In genomic region chr3:31107674-31108073, GRCm38 (mm10) we compare ENCODE assay signal across 12 mouse cellular contexts. TPM values are rescaled to one million over a fixed set of nuclear protein-coding genes. Genes with fewer than 3 reads are reported as not detected.
A peak's percentile ranks its signal among the peaks of the same experiment; 100 is the strongest.
DNase-seq lines count a peak whose midpoint lies in the region; ATAC-seq lines count a peak whose summit lies in the region.
"Had no signal": no experiment of that assay in that cellular context is flagged by ENCODE, and none has a peak within 500 bp of the region (broad histone marks: within the 10 kb centered on the region; RNA-seq: fewer than 3 reads in every experiment).

No protein-coding gene starts in this region.

- peak; percentile 39 for DNase-seq in adrenal gland, postnatal 10 days
- no peak for DNase-seq in adrenal gland, postnatal 25 days
- peak; percentile 49 to 64 for DNase-seq in heart, adult 18-20 months
- no peak for DNase-seq in midbrain, embryonic 10.5 days (ENCODE audit: low spot score)
- DNase-seq in kidney, postnatal 36 days: no peak
- DNase-seq: kidney, adult 9 months had no signal

- ATAC-seq in heart, embryonic 11.5 days (replicated peaks; ENCODE audit: insufficient number of reproducible peaks, low FRiP score, low TSS enrichment): no peak
- ATAC-seq in midbrain, embryonic 16.5 days: peak; percentile 5; the same call in 1 of the 2 replicates
- ATAC-seq in neural tube, embryonic 15.5 days (ENCODE audit: low FRiP score): peak; percentile 12; the same call in 1 of the 2 replicates

- H3K4me1 ChIP-seq in heart, embryonic 11.5 days (ENCODE audit: control insufficient read depth, insufficient read depth, low read length): peaks cover 2% of the 10 kb centered on the region
- H3K4me1 ChIP-seq in midbrain, embryonic 16.5 days (ENCODE audit: control insufficient read depth, insufficient read depth, low read length): peaks cover 13% of the 10 kb centered on the region
- peaks cover 17% of the 10 kb centered on the region for H3K4me1 ChIP-seq in midbrain, embryonic 10.5 days
- peaks cover 29% of the 10 kb centered on the region for H3K4me1 ChIP-seq in neural tube, embryonic 15.5 days

- H3K27me3 ChIP-seq in heart, embryonic 11.5 days (ENCODE audit: control insufficient read depth, insufficient read depth, low read length): no peaks in the 10 kb centered on the region
- no peaks in the 10 kb centered on the region for H3K27me3 ChIP-seq in midbrain, embryonic 16.5 days (ENCODE audit: control insufficient read depth, insufficient read depth, low read depth, low read length)
- H3K27me3 ChIP-seq in midbrain, embryonic 10.5 days (ENCODE audit: low read depth, poor library complexity, severe bottlenecking): no peaks in the 10 kb centered on the region
- H3K27me3 ChIP-seq in neural tube, embryonic 15.5 days (replicated peaks): no peaks in the 10 kb centered on the region
- H3K27me3 ChIP-seq: limb, embryonic 12.5 days had no signal

- H3K4me2 ChIP-seq in heart, embryonic 11.5 days: no peak overlapping the region
- no peak overlapping the region for H3K4me2 ChIP-seq in midbrain, embryonic 16.5 days (ENCODE audit: low read length)
- H3K4me2 ChIP-seq in neural tube, embryonic 15.5 days: peak overlapping the region; percentile 20; the same call in 1 of the 2 replicates
- H3K4me2 ChIP-seq: limb, embryonic 12.5 days had no signal

- no peaks in the 10 kb centered on the region; the same call in 1 of the 2 replicates for H3K36me3 ChIP-seq in heart, embryonic 11.5 days (ENCODE audit: control insufficient read depth, insufficient read depth, low read length)
- H3K36me3 ChIP-seq in midbrain, embryonic 16.5 days (ENCODE audit: control insufficient read depth, insufficient read depth, low read length): no peaks in the 10 kb centered on the region
- peaks cover 43% of the 10 kb centered on the region for H3K36me3 ChIP-seq in midbrain, embryonic 10.5 days
- H3K36me3 ChIP-seq in neural tube, embryonic 15.5 days: no peaks in the 10 kb centered on the region

- H3K9me3 ChIP-seq in heart, embryonic 11.5 days (replicated peaks; ENCODE audit: control insufficient read depth, low read length): no peaks in the 10 kb centered on the region
- no peaks in the 10 kb centered on the region for H3K9me3 ChIP-seq in midbrain, embryonic 16.5 days (replicated peaks; ENCODE audit: control insufficient read depth, low read length, poor library complexity, severe bottlenecking)
- no peaks in the 10 kb centered on the region for H3K9me3 ChIP-seq in midbrain, embryonic 10.5 days (replicated peaks)
- H3K9me3 ChIP-seq in neural tube, embryonic 15.5 days (replicated peaks): no peaks in the 10 kb centered on the region
- H3K9me3 ChIP-seq: limb, embryonic 12.5 days had no signal

- H3K9ac ChIP-seq in heart, embryonic 11.5 days (ENCODE audit: low read depth, low read length): no peak overlapping the region
- no peak overlapping the region for H3K9ac ChIP-seq in midbrain, embryonic 16.5 days (ENCODE audit: low read depth, low read length)
- H3K9ac ChIP-seq in neural tube, embryonic 15.5 days (replicated peaks): no peak overlapping the region
- H3K9ac ChIP-seq: limb, embryonic 12.5 days had no signal

- WGBS in heart, embryonic 11.5 days (ENCODE audit: insufficient replicate concordance): 81% methylated on average over 4 of the region's 4 CpGs
- 74% methylated on average over 4 of the region's 4 CpGs for WGBS in midbrain, embryonic 16.5 days
- 89% methylated on average over 4 of the region's 4 CpGs for WGBS in midbrain, embryonic 10.5 days
- WGBS in neural tube, embryonic 15.5 days: 71% methylated on average over 4 of the region's 4 CpGs

- no peak overlapping the region for H3K27ac ChIP-seq in heart, embryonic 11.5 days (ENCODE audit: low read depth, low read length)
- no peak overlapping the region for H3K27ac ChIP-seq in midbrain, embryonic 16.5 days (ENCODE audit: low read length)
- no peak overlapping the region for H3K27ac ChIP-seq in midbrain, embryonic 10.5 days (replicated peaks)
- peak overlapping the region; percentile 54 for H3K27ac ChIP-seq in neural tube, embryonic 15.5 days (replicated peaks)
- H3K27ac ChIP-seq: limb, embryonic 12.5 days had no signal

- H3K4me3 ChIP-seq in heart, embryonic 11.5 days (ENCODE audit: low read depth, low read length): no peak overlapping the region
- no peak overlapping the region for H3K4me3 ChIP-seq in midbrain, embryonic 16.5 days (ENCODE audit: low read depth, low read length)
- H3K4me3 ChIP-seq in midbrain, embryonic 10.5 days: no peak overlapping the region
- H3K4me3 ChIP-seq in neural tube, embryonic 15.5 days (replicated peaks): no peak overlapping the region
- H3K4me3 ChIP-seq: limb, embryonic 12.5 days had no signal

RNA-seq across cellular contexts. Expression of gene Skil, which starts 12.8 kb away (rescaled TPM):
- total RNA-seq in adrenal gland, postnatal 10 days (2021): 10 to 100 TPM; 37.7 to 53.8 TPM
- total RNA-seq in adrenal gland, postnatal 25 days (2021): 32.9 and 39.3 TPM in 2 replicates
- total RNA-seq in heart, adult 18-20 months (2021): 10 to 100 TPM; 13.6 to 14.0 TPM
- polyA plus RNA-seq in heart, embryonic 11.5 days (2014; fragmentation: Nextera tagmentation; extraction: Ambion mirVana): 26.3 and 32.4 TPM in 2 replicates
- 29.9 and 32.4 TPM in 2 replicates for polyA plus RNA-seq in midbrain, embryonic 16.5 days (2015; fragmentation: Nextera tagmentation; extraction: Ambion mirVana)
- 30.6 and 39.9 TPM in 2 replicates for polyA plus RNA-seq in midbrain, embryonic 10.5 days (2016; fragmentation: Nextera tagmentation; extraction: Ambion mirVana)
- 21.3 and 23.2 TPM in 2 replicates for polyA plus RNA-seq in neural tube, embryonic 15.5 days (2015; fragmentation: Nextera tagmentation; extraction: Ambion mirVana)

RNA-seq across cellular contexts. Expression of gene Cldn11, which starts 42.0 kb away (rescaled TPM):
- total RNA-seq in adrenal gland, postnatal 10 days (2021): 10 to 100 TPM; 15.7 to 16.8 TPM
- total RNA-seq in adrenal gland, postnatal 25 days (2021): 6.6 and 9.4 TPM in 2 replicates
- 1 to 10 TPM in 1 of 2 experiments, under 1 TPM in 1; 0.32 to 1.3 TPM for total RNA-seq in heart, adult 18-20 months (2021)
- 5.2 and 6.6 TPM in 2 replicates for polyA plus RNA-seq in heart, embryonic 11.5 days (2014; fragmentation: Nextera tagmentation; extraction: Ambion mirVana)
- polyA plus RNA-seq in midbrain, embryonic 16.5 days (2015; fragmentation: Nextera tagmentation; extraction: Ambion mirVana): 37.3 and 41.4 TPM in 2 replicates
- 7.6 and 8.4 TPM in 2 replicates for polyA plus RNA-seq in midbrain, embryonic 10.5 days (2016; fragmentation: Nextera tagmentation; extraction: Ambion mirVana)
- 29.8 and 30.3 TPM in 2 replicates for polyA plus RNA-seq in neural tube, embryonic 15.5 days (2015; fragmentation: Nextera tagmentation; extraction: Ambion mirVana)
- total RNA-seq: megakaryocyte, adult 5-6 weeks; neutrophil, adult 5-6 weeks had no signal

Comparison
In these comparisons a context has a peak if more than half of its experiments do, and no peak if none do; other contexts are left out.
1. DNase-seq: peak in adrenal gland, postnatal 10 days (single experiment) and heart, adult 18-20 months (2 of 2); none in adrenal gland, postnatal 25 days (single experiment), midbrain, embryonic 10.5 days (single experiment) and kidney, postnatal 36 days (0 of 2).